8 mouse cellular contexts compared by ENCODE assay signal in genomic region chr2:20779484-20780381, GRCm38 (mm10).
DNase-seq lines count a peak whose midpoint lies in the region; ATAC-seq and TF ChIP-seq lines count a peak whose summit lies in the region.

No protein-coding gene starts in this region.

- no peaks in the 10 kb centered on the region for H3K27me3 ChIP-seq in limb, embryonic 12.5 days
- no peaks in the 10 kb centered on the region for H3K27me3 ChIP-seq in neural tube, embryonic 15.5 days (replicated peaks)

- no peak overlapping the region for H3K4me3 ChIP-seq in gastrocnemius, adult 2 months
- H3K4me3 ChIP-seq in limb, embryonic 12.5 days (replicated peaks), result no peak overlapping the region
- no peak overlapping the region for H3K4me3 ChIP-seq in neural tube, embryonic 15.5 days (replicated peaks)

- H3K4me2 ChIP-seq in limb, embryonic 12.5 days, result no peak overlapping the region
- H3K4me2 ChIP-seq in neural tube, embryonic 15.5 days, result no peak overlapping the region

- H3K4me1 ChIP-seq in limb, embryonic 12.5 days (replicated peaks), result no peaks in the 10 kb centered on the region
- no peaks in the 10 kb centered on the region for H3K4me1 ChIP-seq in neural tube, embryonic 15.5 days

- intact Hi-C loops in gastrocnemius, adult 2 months (cut with DNase I), result loop anchor here (1.0 to 5.0 kb wide), 3 partner anchors 107 to 502 kb away; no protein-coding TSS in a partner anchor

- peak; percentile 92 for TF ChIP-seq CTCF in gastrocnemius, adult 2 months (IDR thresholded peaks at IDR 0.05)

- no peaks in the 10 kb centered on the region for H3K36me3 ChIP-seq in limb, embryonic 12.5 days
- no peaks in the 10 kb centered on the region for H3K36me3 ChIP-seq in neural tube, embryonic 15.5 days

- DNase-seq in A20 (ENCODE audit: low read depth, low spot score), result peak; percentile 72
- DNase-seq in R1 (ENCODE audit: low read depth, low spot score), result peak; percentile 87
- peak; percentile 15 to 40 for DNase-seq in cerebellum, postnatal 36 days
- peak; percentile 45 for DNase-seq in gastrocnemius, adult 2 months
- DNase-seq in kidney, adult 9 months, result peak; percentile 65
- no peak for DNase-seq in T-cell, adult 2 months (ENCODE audit: low spot score)

- WGBS in limb, embryonic 12.5 days, result 37% methylated on average over 6 of the region's 6 CpGs
- WGBS in neural tube, embryonic 15.5 days, result 33% methylated on average over 6 of the region's 6 CpGs

- ATAC-seq in limb, embryonic 12.5 days (ENCODE audit: insufficient number of reproducible peaks, insufficient read depth, low FRiP score, low TSS enrichment, low read depth), result peak; percentile 57; the same call in 1 of the 2 replicates
- ATAC-seq in neural tube, embryonic 15.5 days (ENCODE audit: low FRiP score), result peak; percentile 89

- H3K27ac ChIP-seq in gastrocnemius, adult 2 months, result no peak overlapping the region
- H3K27ac ChIP-seq in limb, embryonic 12.5 days, result no peak overlapping the region
- no peak overlapping the region for H3K27ac ChIP-seq in neural tube, embryonic 15.5 days (replicated peaks)

- H3K9me3 ChIP-seq in limb, embryonic 12.5 days, result no peaks in the 10 kb centered on the region
- no peaks in the 10 kb centered on the region for H3K9me3 ChIP-seq in neural tube, embryonic 15.5 days (replicated peaks)

- H3K9ac ChIP-seq in limb, embryonic 12.5 days (replicated peaks), result no peak overlapping the region
- H3K9ac ChIP-seq in neural tube, embryonic 15.5 days (replicated peaks), result no peak overlapping the region
